Mouse (Mus musculus): ENCODE data around the gene Olfr1025-ps1. TPM values are rescaled to one million over a fixed set of nuclear protein-coding genes. Genes with fewer than 3 reads are reported as not detected.

The Olfr1025-ps1 gene
- polyA plus RNA-seq (2014; fragmentation: Illumina TruSeq; extraction: RNeasy Lipid Tissue Mini Kit (QIAGEN cat#74804); ENCODE audit: low read depth, low replicate concordance), result not detected

GRCm38 (mm10) chr2:85914893-85915292 lies at the start of gene Olfr1025-ps1:
Gene Olfr1025-ps1 (plus strand): TSS chr2:85915193.

GRCm38 (mm10) chr2:85868294-85868693 lies 46.7 kb upstream of the Olfr1025-ps1 start, which contains the start of gene Olfr1022:
Gene Olfr1022 (plus strand): TSS chr2:85868594.

GRCm38 (mm10) chr2:85885340-85885739 lies 29.7 kb upstream of the Olfr1025-ps1 start, which contains the start of gene Olfr1023:
Gene Olfr1023 (plus strand): TSS chr2:85885640.

GRCm38 (mm10) chr2:85904952-85905351 lies 10.0 kb upstream of the Olfr1025-ps1 start, which contains the start of gene Olfr1024:
Gene Olfr1024 (minus strand): TSS chr2:85905052.

GRCm38 (mm10) chr2:85921258-85921657 lies 6.3 kb downstream of the Olfr1025-ps1 start, which contains the start of gene Olfr1026:
Gene Olfr1026 (plus strand): TSS chr2:85921558.

GRCm38 (mm10) chr2:85950137-85950536 lies 35.1 kb downstream of the Olfr1025-ps1 start, which contains the start of gene Olfr1028:
Gene Olfr1028 (plus strand): TSS chr2:85950437.

Other genes with a start within 250 kb of the Olfr1025-ps1 start
- gene Olfr1006, start 236.4 kb upstream of the Olfr1025-ps1 start, polyA plus RNA-seq (2014; fragmentation: Illumina TruSeq; extraction: RNeasy Lipid Tissue Mini Kit (QIAGEN cat#74804); ENCODE audit: low read depth, low replicate concordance), result not detected
- gene Olfr1008, start 225.8 kb upstream of the Olfr1025-ps1 start, polyA plus RNA-seq (2014; fragmentation: Illumina TruSeq; extraction: RNeasy Lipid Tissue Mini Kit (QIAGEN cat#74804); ENCODE audit: low read depth, low replicate concordance), result not detected
- not detected for gene Olfr1009, start 199.8 kb upstream of the Olfr1025-ps1 start, polyA plus RNA-seq (2014; fragmentation: Illumina TruSeq; extraction: RNeasy Lipid Tissue Mini Kit (QIAGEN cat#74804); ENCODE audit: low read depth, low replicate concordance)
- not detected for gene Olfr1012, start 152.4 kb upstream of the Olfr1025-ps1 start, polyA plus RNA-seq (2014; fragmentation: Illumina TruSeq; extraction: RNeasy Lipid Tissue Mini Kit (QIAGEN cat#74804); ENCODE audit: low read depth, low replicate concordance)
- gene Olfr1013, start 148.1 kb upstream of the Olfr1025-ps1 start, polyA plus RNA-seq (2014; fragmentation: Illumina TruSeq; extraction: RNeasy Lipid Tissue Mini Kit (QIAGEN cat#74804); ENCODE audit: low read depth, low replicate concordance), result 0.07 TPM
- not detected for gene Olfr1014, start 142.5 kb upstream of the Olfr1025-ps1 start, polyA plus RNA-seq (2014; fragmentation: Illumina TruSeq; extraction: RNeasy Lipid Tissue Mini Kit (QIAGEN cat#74804); ENCODE audit: low read depth, low replicate concordance)
- not detected for gene Olfr1015, start 133.2 kb upstream of the Olfr1025-ps1 start, polyA plus RNA-seq (2014; fragmentation: Illumina TruSeq; extraction: RNeasy Lipid Tissue Mini Kit (QIAGEN cat#74804); ENCODE audit: low read depth, low replicate concordance)
- not detected for gene Olfr1016, start 112.6 kb upstream of the Olfr1025-ps1 start, polyA plus RNA-seq (2014; fragmentation: Illumina TruSeq; extraction: RNeasy Lipid Tissue Mini Kit (QIAGEN cat#74804); ENCODE audit: low read depth, low replicate concordance)
- not detected for gene Olfr1018, start 96.7 kb upstream of the Olfr1025-ps1 start, polyA plus RNA-seq (2014; fragmentation: Illumina TruSeq; extraction: RNeasy Lipid Tissue Mini Kit (QIAGEN cat#74804); ENCODE audit: low read depth, low replicate concordance)
- gene Olfr1019, start 69.7 kb upstream of the Olfr1025-ps1 start, polyA plus RNA-seq (2014; fragmentation: Illumina TruSeq; extraction: RNeasy Lipid Tissue Mini Kit (QIAGEN cat#74804); ENCODE audit: low read depth, low replicate concordance), result not detected
- gene Olfr1020, start 68.2 kb upstream of the Olfr1025-ps1 start, polyA plus RNA-seq (2014; fragmentation: Illumina TruSeq; extraction: RNeasy Lipid Tissue Mini Kit (QIAGEN cat#74804); ENCODE audit: low read depth, low replicate concordance), result not detected
- not detected for gene Olfr1022, start 46.6 kb upstream of the Olfr1025-ps1 start, polyA plus RNA-seq (2014; fragmentation: Illumina TruSeq; extraction: RNeasy Lipid Tissue Mini Kit (QIAGEN cat#74804); ENCODE audit: low read depth, low replicate concordance)
- not detected for gene Olfr1023, start 29.6 kb upstream of the Olfr1025-ps1 start, polyA plus RNA-seq (2014; fragmentation: Illumina TruSeq; extraction: RNeasy Lipid Tissue Mini Kit (QIAGEN cat#74804); ENCODE audit: low read depth, low replicate concordance)
- gene Olfr1024, start 10.1 kb upstream of the Olfr1025-ps1 start, polyA plus RNA-seq (2014; fragmentation: Illumina TruSeq; extraction: RNeasy Lipid Tissue Mini Kit (QIAGEN cat#74804); ENCODE audit: low read depth, low replicate concordance), result not detected
- not detected for gene Olfr1026, start 6.4 kb downstream of the Olfr1025-ps1 start, polyA plus RNA-seq (2014; fragmentation: Illumina TruSeq; extraction: RNeasy Lipid Tissue Mini Kit (QIAGEN cat#74804); ENCODE audit: low read depth, low replicate concordance)
- not detected for gene Olfr1028, start 35.2 kb downstream of the Olfr1025-ps1 start, polyA plus RNA-seq (2014; fragmentation: Illumina TruSeq; extraction: RNeasy Lipid Tissue Mini Kit (QIAGEN cat#74804); ENCODE audit: low read depth, low replicate concordance)
- gene Olfr1029, start 58.7 kb downstream of the Olfr1025-ps1 start, polyA plus RNA-seq (2014; fragmentation: Illumina TruSeq; extraction: RNeasy Lipid Tissue Mini Kit (QIAGEN cat#74804); ENCODE audit: low read depth, low replicate concordance), result 0.35 TPM
- not detected for gene Olfr1030, start 64.1 kb downstream of the Olfr1025-ps1 start, polyA plus RNA-seq (2014; fragmentation: Illumina TruSeq; extraction: RNeasy Lipid Tissue Mini Kit (QIAGEN cat#74804); ENCODE audit: low read depth, low replicate concordance)
- gene Olfr1031, start 75.1 kb downstream of the Olfr1025-ps1 start, polyA plus RNA-seq (2014; fragmentation: Illumina TruSeq; extraction: RNeasy Lipid Tissue Mini Kit (QIAGEN cat#74804); ENCODE audit: low read depth, low replicate concordance), result not detected
- not detected for gene Olfr1032, start 90.3 kb downstream of the Olfr1025-ps1 start, polyA plus RNA-seq (2014; fragmentation: Illumina TruSeq; extraction: RNeasy Lipid Tissue Mini Kit (QIAGEN cat#74804); ENCODE audit: low read depth, low replicate concordance)
- gene Olfr1033, start 105.4 kb downstream of the Olfr1025-ps1 start, polyA plus RNA-seq (2014; fragmentation: Illumina TruSeq; extraction: RNeasy Lipid Tissue Mini Kit (QIAGEN cat#74804); ENCODE audit: low read depth, low replicate concordance), result 1.5 TPM
- 0.11 TPM for gene Olfr1034, start 130.7 kb downstream of the Olfr1025-ps1 start, polyA plus RNA-seq (2014; fragmentation: Illumina TruSeq; extraction: RNeasy Lipid Tissue Mini Kit (QIAGEN cat#74804); ENCODE audit: low read depth, low replicate concordance)
- gene Olfr1036, start 158.8 kb downstream of the Olfr1025-ps1 start, polyA plus RNA-seq (2014; fragmentation: Illumina TruSeq; extraction: RNeasy Lipid Tissue Mini Kit (QIAGEN cat#74804); ENCODE audit: low read depth, low replicate concordance), result not detected
- 0.15 TPM for gene Olfr1037, start 172.2 kb downstream of the Olfr1025-ps1 start, polyA plus RNA-seq (2014; fragmentation: Illumina TruSeq; extraction: RNeasy Lipid Tissue Mini Kit (QIAGEN cat#74804); ENCODE audit: low read depth, low replicate concordance)
- gene Olfr1039, start 220.7 kb downstream of the Olfr1025-ps1 start, polyA plus RNA-seq (2014; fragmentation: Illumina TruSeq; extraction: RNeasy Lipid Tissue Mini Kit (QIAGEN cat#74804); ENCODE audit: low read depth, low replicate concordance), result not detected
- not detected for gene Olfr1040, start 231.5 kb downstream of the Olfr1025-ps1 start, polyA plus RNA-seq (2014; fragmentation: Illumina TruSeq; extraction: RNeasy Lipid Tissue Mini Kit (QIAGEN cat#74804); ENCODE audit: low read depth, low replicate concordance)
- not detected for gene Olfr1042, start 246.6 kb downstream of the Olfr1025-ps1 start, polyA plus RNA-seq (2014; fragmentation: Illumina TruSeq; extraction: RNeasy Lipid Tissue Mini Kit (QIAGEN cat#74804); ENCODE audit: low read depth, low replicate concordance)

All from testis, adult 10 weeks (tissue).